Mouse (Mus musculus) forebrain, postnatal 0 days (tissue): ENCODE data around the gene Snx29. TPM values are rescaled to one million over a fixed set of nuclear protein-coding genes. Genes with fewer than 3 reads are reported as not detected.

Experiments used
- ATAC-seq: fragments of 200-750 bp; cut with Nextera tagmentation; 2 replicates; pipeline ENCODE4 v1.8.0; 2017; ENCODE audit warnings: mild to moderate bottlenecking, moderate library complexity
- DNase-seq: peaks from one replicate; pipeline ENCODE4 v3.0.0-alpha.2; 2015
- H3K27ac ChIP-seq: fragments of 300-500 bp; sonication (generic); 2 replicates; pipeline ENCODE4 v1.5.1; 2014; ENCODE audit warnings: low read depth, mild to moderate bottlenecking, antibody characterized with exemption, low read length, moderate library complexity, mixed read lengths
- H3K27me3 ChIP-seq: fragments of 300-500 bp; sonication (generic); 2 replicates; pipeline ENCODE4 v1.6.1; 2014; ENCODE audit warnings: mild to moderate bottlenecking, low read length, mixed read lengths; ENCODE audit not compliant: insufficient read depth
- H3K36me3 ChIP-seq: fragments of 300-500 bp; sonication (generic); 2 replicates; pipeline ENCODE4 v1.6.1; 2014; ENCODE audit warnings: mild to moderate bottlenecking, moderate library complexity; ENCODE audit not compliant: insufficient read depth
- H3K4me1 ChIP-seq: fragments of 300-500 bp; sonication (generic); 2 replicates; pipeline ENCODE4 v1.6.1; 2014; ENCODE audit warnings: antibody characterized with exemption; ENCODE audit not compliant: insufficient read depth
- H3K4me2 ChIP-seq: fragments of 300-500 bp; sonication (generic); 2 replicates; pipeline ENCODE4 v1.6.1; 2014; ENCODE audit warnings: low read depth, mild to moderate bottlenecking, moderate library complexity
- H3K4me3 ChIP-seq: fragments of 300-500 bp; sonication (generic); 2 replicates; pipeline ENCODE4 v1.5.1; 2014; ENCODE audit warnings: low read depth, low read length, mixed read lengths
- H3K9ac ChIP-seq: fragments of 300-500 bp; sonication (generic); 2 replicates; pipeline ENCODE4 v1.6.1; 2014; ENCODE audit warnings: mild to moderate bottlenecking
- H3K9me3 ChIP-seq: fragments of 300-500 bp; sonication (generic); 2 replicates; pipeline ENCODE4 v1.6.1; 2016; ENCODE audit warnings: low read length
- CTCF ChIP-seq: sonication (generic); IDR thresholded peaks from 2 replicates; pipeline ENCODE4 v1.5.1; 2016; ENCODE audit warnings: antibody characterized with exemption, control low read depth, low read depth
- WGBS: fragments of 180-500 bp; shearing (Covaris S2); extraction: QIAGEN DNeasy Blood & Tissue Kit; methylation state at CpG from one replicate; pipeline ENCODE4 v1.1.7; 2014; 5-methylcytosine and 5-hydroxymethylcytosine counted together
- polyA plus RNA-seq: library from polyadenylated mRNA; unstranded; fragments of >200 nt; fragmentation: Nextera tagmentation; extraction: Ambion mirVana; gene quantifications from 2 replicates; pipeline ENCODE4 v1.2.1, GENCODE M21; 2015
- total RNA-seq: library from RNA; depleted of rRNA; stranded (reverse); fragments of >200 nt; gene quantifications from 2 replicates; pipeline ENCODE4 v1.2.3, GENCODE M21; 2014

Snx29 gene
- total and polyA plus RNA-seq, 2 experiments from 2014 or later: 5.8 to 20.6 TPM

- DNase-seq (no peak), ATAC-seq (no peak)
- H3K4me3 ChIP-seq: no peak overlapping the region
- 48% methylated on average over 4 of the region's 4 CpGs for WGBS
- H3K27me3 ChIP-seq: no peaks in the 10 kb centered on the region
- H3K4me1 ChIP-seq: peaks cover 6% of the 10 kb centered on the region; the same call in 1 of the 2 replicates
- H3K9ac ChIP-seq: no peak overlapping the region
- H3K27ac ChIP-seq: no peak overlapping the region
- no peaks in the 10 kb centered on the region for H3K9me3 ChIP-seq
- H3K36me3 ChIP-seq: no peaks in the 10 kb centered on the region
- no peak overlapping the region for H3K4me2 ChIP-seq
- no peak for TF ChIP-seq CTCF
These were observed 353.3 kb downstream of the Snx29 start for GRCm38 (mm10) chr16:11676006-11676405.

DNA sequence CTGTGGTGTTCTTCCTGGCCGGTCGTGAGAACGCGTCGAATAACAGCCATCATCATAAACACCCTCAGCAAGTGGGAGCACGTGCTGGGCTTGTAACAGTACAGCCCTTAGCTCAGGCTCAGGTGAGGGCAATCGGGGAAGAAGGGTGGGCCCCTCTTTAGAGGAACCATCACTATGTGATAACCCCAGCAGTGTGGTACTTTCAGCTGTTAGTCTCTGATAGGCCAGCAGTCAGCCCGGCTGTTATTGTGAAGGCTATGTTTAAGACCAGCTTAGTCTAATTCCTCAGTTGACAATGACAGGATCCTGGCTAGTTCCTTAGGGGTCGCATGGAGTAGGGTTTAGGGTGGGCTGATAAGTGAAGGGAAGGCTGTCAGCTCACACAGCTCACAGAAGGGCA lies 362.6 kb downstream of the Snx29 start:
- Histone ChIP-seq H3K4me1 (no peaks in the 10 kb centered on the region), H3K27me3 (no peaks in the 10 kb centered on the region), H3K9ac (no peak overlapping the region), H3K36me3 (no peaks in the 10 kb centered on the region), H3K9me3 (no peaks in the 10 kb centered on the region), H3K4me2 (no peak overlapping the region), H3K4me3 (no peak overlapping the region), H3K27ac (no peak overlapping the region)
- ATAC-seq (no peak), DNase-seq (no peak)
- no peak for TF ChIP-seq CTCF
- 88% methylated on average over 9 of the region's 9 CpGs for WGBS

GRCm38 (mm10) chr16:11685735-11686340 lies 363.1 kb downstream of the Snx29 start:
- no peak for TF ChIP-seq CTCF
- DNase-seq (no peak), ATAC-seq (no peak)
- Histone ChIP-seq H3K4me2 (no peak overlapping the region), H3K9me3 (no peaks in the 10 kb centered on the region), H3K27ac (no peak overlapping the region), H3K27me3 (no peaks in the 10 kb centered on the region), H3K9ac (no peak overlapping the region), H3K4me1 (no peaks in the 10 kb centered on the region), H3K4me3 (no peak overlapping the region), H3K36me3 (no peaks in the 10 kb centered on the region)
- 78% methylated on average over 3 of the region's 3 CpGs for WGBS

DNA sequence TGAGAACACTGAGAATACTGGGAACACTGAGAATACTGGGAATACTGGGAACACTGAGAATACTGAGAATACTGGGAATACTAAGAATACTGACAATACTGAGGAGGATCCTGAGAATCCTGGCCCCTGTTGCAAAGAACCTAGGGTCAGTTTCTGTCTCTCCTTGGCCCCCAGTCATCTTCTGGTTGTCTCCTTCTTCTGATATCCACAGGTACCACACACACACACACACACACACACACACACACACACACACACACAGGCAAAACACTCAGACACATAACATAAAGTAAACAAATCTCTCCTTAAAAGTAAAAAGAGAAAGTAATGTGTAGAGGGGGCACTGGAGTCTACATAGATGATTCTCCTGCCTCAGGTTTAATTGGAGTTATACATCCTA lies 365.1 kb downstream of the Snx29 start:
- Histone ChIP-seq H3K9ac (no peak overlapping the region), H3K4me2 (no peak overlapping the region), H3K27ac (no peak overlapping the region), H3K27me3 (no peaks in the 10 kb centered on the region), H3K4me3 (no peak overlapping the region), H3K36me3 (no peaks in the 10 kb centered on the region), H3K4me1 (no peaks in the 10 kb centered on the region), H3K9me3 (no peaks in the 10 kb centered on the region)
- no peak for TF ChIP-seq CTCF
- ATAC-seq: no peak
- DNase-seq: no peak

- H3K4me2 ChIP-seq: no peak overlapping the region
- H3K36me3 ChIP-seq: no peaks in the 10 kb centered on the region
- H3K4me3 ChIP-seq: no peak overlapping the region
- H3K27me3 ChIP-seq: no peaks in the 10 kb centered on the region
- no peaks in the 10 kb centered on the region for H3K4me1 ChIP-seq
- no peak for ATAC-seq
- H3K27ac ChIP-seq: no peak overlapping the region
- no peaks in the 10 kb centered on the region for H3K9me3 ChIP-seq
- 77% methylated on average over 4 of the region's 4 CpGs for WGBS
- H3K9ac ChIP-seq: no peak overlapping the region
- no peak for TF ChIP-seq CTCF
- DNase-seq: no peak
These were observed 365.7 kb downstream of the Snx29 start for GRCm38 (mm10) chr16:11688281-11689005.

- peak; percentile 65 for ATAC-seq
- no peak for TF ChIP-seq CTCF
- H3K27me3 ChIP-seq: no peaks in the 10 kb centered on the region
These were observed 367.4 kb downstream of the Snx29 start for GRCm38 (mm10) chr16:11690097-11690496.

GRCm38 (mm10) chr16:11690756-11691155 lies 368.0 kb downstream of the Snx29 start:
- no peak overlapping the region for H3K4me2 ChIP-seq
- no peak for ATAC-seq

More at GRCm38 (mm10) chr16:11690097-11690496, 367.4 kb downstream of the Snx29 start:
- H3K9ac ChIP-seq: no peak overlapping the region
- no peak overlapping the region for H3K4me2 ChIP-seq
- no peaks in the 10 kb centered on the region for H3K9me3 ChIP-seq
- H3K36me3 ChIP-seq: no peaks in the 10 kb centered on the region
- peak; percentile 45 for DNase-seq
- no peaks in the 10 kb centered on the region for H3K4me1 ChIP-seq
- no peak overlapping the region for H3K4me3 ChIP-seq
- H3K27ac ChIP-seq: no peak overlapping the region
- 70% methylated on average over 8 of the region's 8 CpGs for WGBS

More at GRCm38 (mm10) chr16:11690756-11691155, 368.0 kb downstream of the Snx29 start:
- H3K9ac ChIP-seq: no peak overlapping the region
- no peaks in the 10 kb centered on the region for H3K36me3 ChIP-seq
- H3K4me1 ChIP-seq: no peaks in the 10 kb centered on the region
- no peaks in the 10 kb centered on the region for H3K27me3 ChIP-seq
- H3K4me3 ChIP-seq: no peak overlapping the region
- DNase-seq: no peak
- TF ChIP-seq CTCF: no peak
- no peaks in the 10 kb centered on the region for H3K9me3 ChIP-seq
- 64% methylated on average over 4 of the region's 4 CpGs for WGBS
- H3K27ac ChIP-seq: no peak overlapping the region
